Mouse (Mus musculus) embryonic facial prominence, embryonic 13.5 days (tissue): ENCODE results near the gene Usp47. TPM values are rescaled to one million over a fixed set of nuclear protein-coding genes. Genes with fewer than 3 reads are reported as not detected.
A peak's percentile ranks its signal among the peaks of the same experiment; 100 is the strongest.

ENCODE experiments used
- ATAC-seq: fragments of 200-750 bp; cut with Nextera tagmentation; 2 replicates; pipeline ENCODE4 v1.8.0; 2017; ENCODE audit warnings: low read depth; ENCODE audit not compliant: insufficient number of reproducible peaks, insufficient read depth, low FRiP score, low TSS enrichment
- H3K27ac ChIP-seq: fragments of 300-500 bp; sonication (generic); 2 replicates; pipeline ENCODE4 v1.5.1; 2015; ENCODE audit warnings: moderate library complexity, mild to moderate bottlenecking, inconsistent platforms
- H3K27me3 ChIP-seq: fragments of 300-500 bp; sonication (generic); 2 replicates; pipeline ENCODE4 v1.6.1; 2015; ENCODE audit warnings: mild to moderate bottlenecking, inconsistent platforms
- H3K36me3 ChIP-seq: fragments of 300-500 bp; sonication (generic); 2 replicates; pipeline ENCODE4 v1.6.1; 2015; ENCODE audit warnings: mild to moderate bottlenecking, inconsistent platforms
- H3K4me1 ChIP-seq: fragments of 300-500 bp; sonication (generic); 2 replicates; pipeline ENCODE4 v1.6.1; 2015; ENCODE audit warnings: inconsistent platforms
- H3K4me2 ChIP-seq: fragments of 300-500 bp; sonication (generic); 2 replicates; pipeline ENCODE4 v1.6.1; 2015; ENCODE audit warnings: moderate library complexity, mild to moderate bottlenecking, inconsistent platforms
- H3K4me3 ChIP-seq: fragments of 300-500 bp; sonication (generic); 2 replicates; pipeline ENCODE4 v1.5.1; 2015; ENCODE audit warnings: mild to moderate bottlenecking, inconsistent platforms
- H3K9ac ChIP-seq: fragments of 300-500 bp; sonication (generic); 2 replicates; pipeline ENCODE4 v1.6.1; 2015; ENCODE audit warnings: mild to moderate bottlenecking, inconsistent platforms
- H3K9me3 ChIP-seq: fragments of 300-500 bp; sonication (generic); 2 replicates; pipeline ENCODE4 v1.6.1; 2016; ENCODE audit warnings: inconsistent platforms
- WGBS: fragments of 180-500 bp; shearing (Covaris S2); methylation state at CpG from one replicate; pipeline ENCODE4 v1.1.7; 2015; ENCODE audit warnings: mixed read lengths; 5-methylcytosine and 5-hydroxymethylcytosine counted together
- polyA plus RNA-seq: library from polyadenylated mRNA; unstranded; fragments of >200 nt; fragmentation: Nextera tagmentation; extraction: Ambion mirVana; gene quantifications from 2 replicates; pipeline ENCODE4 v1.2.1, GENCODE M21; 2015

The Usp47 gene
- polyA plus RNA-seq, 1 experiment from 2014 or later: 69.5 TPM

GRCm38 (mm10) chr7:112010976-112011375 is 12.3 kb upstream of the Usp47 start:
- ATAC-seq: no peak
- 72% methylated on average over 4 of the region's 4 CpGs for WGBS
- Histone ChIP-seq H3K9ac (no peak overlapping the region), H3K4me2 (no peak overlapping the region), H3K4me3 (no peak overlapping the region), H3K4me1 (no peaks in the 10 kb centered on the region), H3K27ac (no peak overlapping the region), H3K9me3 (no peaks in the 10 kb centered on the region), H3K27me3 (no peaks in the 10 kb centered on the region), H3K36me3 (no peaks in the 10 kb centered on the region)

GRCm38 (mm10) chr7:112012102-112012501 is 11.2 kb upstream of the Usp47 start:
- WGBS: 58% methylated on average over 5 of the region's 5 CpGs
- Histone ChIP-seq H3K36me3 (no peaks in the 10 kb centered on the region), H3K4me1 (no peaks in the 10 kb centered on the region), H3K9ac (no peak overlapping the region), H3K27ac (no peak overlapping the region), H3K4me3 (no peak overlapping the region), H3K27me3 (no peaks in the 10 kb centered on the region), H3K9me3 (no peaks in the 10 kb centered on the region), H3K4me2 (no peak overlapping the region)
- no peak for ATAC-seq

- 85% methylated on average over 6 of the region's 6 CpGs for WGBS
- no peaks in the 10 kb centered on the region for H3K9me3 ChIP-seq
These were observed 10.6 kb upstream of the Usp47 start for GRCm38 (mm10) chr7:112012621-112013177.

GRCm38 (mm10) chr7:112014148-112014547 is 9.2 kb upstream of the Usp47 start:
- H3K27ac ChIP-seq: no peak overlapping the region
- no peak for ATAC-seq
- no peaks in the 10 kb centered on the region for H3K9me3 ChIP-seq
- 53% methylated on average over 2 of the region's 2 CpGs for WGBS
- H3K4me3 ChIP-seq: no peak overlapping the region
- no peak overlapping the region for H3K9ac ChIP-seq
- no peaks in the 10 kb centered on the region for H3K27me3 ChIP-seq
- H3K4me1 ChIP-seq: no peaks in the 10 kb centered on the region
- H3K4me2 ChIP-seq: no peak overlapping the region
- H3K36me3 ChIP-seq: no peaks in the 10 kb centered on the region

More at GRCm38 (mm10) chr7:112012621-112013177, 10.6 kb upstream of the Usp47 start:
- H3K27ac ChIP-seq: no peak overlapping the region
- no peaks in the 10 kb centered on the region for H3K36me3 ChIP-seq
- no peak for ATAC-seq
- H3K4me2 ChIP-seq: no peak overlapping the region
- no peak overlapping the region for H3K9ac ChIP-seq
- H3K4me1 ChIP-seq: no peaks in the 10 kb centered on the region
- no peak overlapping the region for H3K4me3 ChIP-seq
- no peaks in the 10 kb centered on the region for H3K27me3 ChIP-seq

GRCm38 (mm10) chr7:112022506-112023149 is 676 bp upstream of the Usp47 start:
- H3K4me2 ChIP-seq: peak overlapping the region; percentile 76
- ATAC-seq: peak; percentile 29; the same call in 1 of the 2 replicates
- peak overlapping the region; percentile 92 for H3K4me3 ChIP-seq
- peaks cover 34% of the 10 kb centered on the region for H3K4me1 ChIP-seq
- no peaks in the 10 kb centered on the region for H3K9me3 ChIP-seq
- WGBS: 15% methylated on average over 17 of the region's 17 CpGs
- H3K27ac ChIP-seq: peak overlapping the region; percentile 97
- H3K27me3 ChIP-seq: no peaks in the 10 kb centered on the region
- no peaks in the 10 kb centered on the region for H3K36me3 ChIP-seq
- H3K9ac ChIP-seq: peak overlapping the region; percentile 99

- Histone ChIP-seq H3K4me1 (peaks cover 36% of the 10 kb centered on the region), H3K27ac (peak overlapping the region; percentile 97), H3K36me3 (no peaks in the 10 kb centered on the region), H3K9ac (peak overlapping the region; percentile 99), H3K27me3 (no peaks in the 10 kb centered on the region), H3K4me3 (peak overlapping the region; percentile 92), H3K9me3 (no peaks in the 10 kb centered on the region), H3K4me2 (peak overlapping the region; percentile 76)
- ATAC-seq: peak; percentile 73
- under 1% methylated on average over 58 of the region's 58 CpGs for WGBS
These were observed 519 bp downstream of the Usp47 start for GRCm38 (mm10) chr7:112023601-112024445.

- Histone ChIP-seq H3K27ac (peak overlapping the region; percentile 97), H3K27me3 (no peaks in the 10 kb centered on the region), H3K36me3 (no peaks in the 10 kb centered on the region), H3K9ac (peak overlapping the region; percentile 99), H3K4me3 (peak overlapping the region; percentile 92), H3K9me3 (no peaks in the 10 kb centered on the region), H3K4me2 (peak overlapping the region; percentile 76), H3K4me1 (peaks cover 36% of the 10 kb centered on the region)
- no peak for ATAC-seq
- WGBS: 26% methylated on average over 7 of the region's 7 CpGs
These were observed 1.1 kb downstream of the Usp47 start for GRCm38 (mm10) chr7:112024446-112024730.

- H3K27ac ChIP-seq: no peak overlapping the region
- WGBS: 14% methylated on average over 5 of the region's 5 CpGs
- H3K9ac ChIP-seq: peak overlapping the region; percentile 99
- peak overlapping the region; percentile 76 for H3K4me2 ChIP-seq
- peaks cover 36% of the 10 kb centered on the region for H3K4me1 ChIP-seq
- no peaks in the 10 kb centered on the region for H3K27me3 ChIP-seq
- ATAC-seq: no peak
- peak overlapping the region; percentile 92 for H3K4me3 ChIP-seq
- H3K36me3 ChIP-seq: no peaks in the 10 kb centered on the region
- no peaks in the 10 kb centered on the region for H3K9me3 ChIP-seq
These were observed 1.6 kb downstream of the Usp47 start for GRCm38 (mm10) chr7:112024856-112025255.

GRCm38 (mm10) chr7:112030594-112030993 is 7.3 kb downstream of the Usp47 start:
- Histone ChIP-seq H3K4me1 (peaks cover 23% of the 10 kb centered on the region), H3K4me3 (no peak overlapping the region), H3K9ac (no peak overlapping the region), H3K27ac (no peak overlapping the region), H3K36me3 (no peaks in the 10 kb centered on the region), H3K27me3 (no peaks in the 10 kb centered on the region), H3K9me3 (no peaks in the 10 kb centered on the region), H3K4me2 (no peak overlapping the region)
- WGBS: 88% methylated on average over 1 of the region's 1 CpGs
- ATAC-seq: no peak

- Histone ChIP-seq H3K4me3 (no peak overlapping the region), H3K4me2 (no peak overlapping the region), H3K36me3 (no peaks in the 10 kb centered on the region), H3K9ac (no peak overlapping the region), H3K27ac (no peak overlapping the region), H3K4me1 (peaks cover 2% of the 10 kb centered on the region; the same call in 1 of the 2 replicates), H3K9me3 (no peaks in the 10 kb centered on the region), H3K27me3 (no peaks in the 10 kb centered on the region)
- no peak for ATAC-seq
- 36% methylated on average over 2 of the region's 2 CpGs for WGBS
These were observed 12.5 kb downstream of the Usp47 start for GRCm38 (mm10) chr7:112035804-112036203.

GRCm38 (mm10) chr7:112036636-112037035 is 13.3 kb downstream of the Usp47 start:
- WGBS: 87% methylated on average over 1 of the region's 1 CpGs
- Histone ChIP-seq H3K4me3 (no peak overlapping the region), H3K27ac (no peak overlapping the region), H3K27me3 (no peaks in the 10 kb centered on the region), H3K9me3 (no peaks in the 10 kb centered on the region), H3K36me3 (no peaks in the 10 kb centered on the region), H3K9ac (no peak overlapping the region), H3K4me2 (no peak overlapping the region), H3K4me1 (peaks cover 2% of the 10 kb centered on the region; the same call in 1 of the 2 replicates)
- no peak for ATAC-seq

GRCm38 (mm10) chr7:112040271-112040670 is 17.0 kb downstream of the Usp47 start:
- ATAC-seq: no peak
- H3K4me3 ChIP-seq: no peak overlapping the region
- no peaks in the 10 kb centered on the region for H3K27me3 ChIP-seq
- no peaks in the 10 kb centered on the region for H3K9me3 ChIP-seq
- H3K27ac ChIP-seq: no peak overlapping the region
- no peaks in the 10 kb centered on the region for H3K36me3 ChIP-seq
- H3K4me2 ChIP-seq: no peak overlapping the region
- H3K4me1 ChIP-seq: peaks cover 6% of the 10 kb centered on the region; the same call in 1 of the 2 replicates
- H3K9ac ChIP-seq: no peak overlapping the region
